Mouse (Mus musculus): ENCODE data around the gene Cacna1b. TPM values are rescaled to one million over a fixed set of nuclear protein-coding genes. Genes with fewer than 3 reads are reported as not detected.

Gene Cacna1b
- total RNA-seq (2021) = 100 to 1,000 TPM; 108 to 125 TPM
- long read RNA-seq, experiment 1, partial matches to known transcripts = 7 of 25 reads
- long read RNA-seq, experiment 1, other reads (novel, unspliced or antisense) = 18 of 25 reads
- long read RNA-seq, experiment 2, partial matches to known transcripts = 6 of 24 reads
- long read RNA-seq, experiment 2, other reads (novel, unspliced or antisense) = 18 of 24 reads

- intact Hi-C loops (cut with DNase I) = no loop called here
- peak; percentile 93 to 94 for DNase-seq (ENCODE audit: low spot score in 2 of 2)
Observed at GRCm38 (mm10) chr2:24763115-24763557, at the start of gene Cacna1b. Gene Cacna1b (minus strand): TSS chr2:24763152.

GRCm38 (mm10) chr2:24809746-24810145 is 46.8 kb upstream of the Cacna1b start:
- no peak for DNase-seq (ENCODE audit: low spot score in 2 of 2)
- intact Hi-C loops (cut with DNase I) = no loop called here

GRCm38 (mm10) chr2:24807691-24808090 is 44.7 kb upstream of the Cacna1b start:
- DNase-seq (ENCODE audit: low spot score in 2 of 2) = no peak
- intact Hi-C loops (cut with DNase I) = no loop called here

DNA sequence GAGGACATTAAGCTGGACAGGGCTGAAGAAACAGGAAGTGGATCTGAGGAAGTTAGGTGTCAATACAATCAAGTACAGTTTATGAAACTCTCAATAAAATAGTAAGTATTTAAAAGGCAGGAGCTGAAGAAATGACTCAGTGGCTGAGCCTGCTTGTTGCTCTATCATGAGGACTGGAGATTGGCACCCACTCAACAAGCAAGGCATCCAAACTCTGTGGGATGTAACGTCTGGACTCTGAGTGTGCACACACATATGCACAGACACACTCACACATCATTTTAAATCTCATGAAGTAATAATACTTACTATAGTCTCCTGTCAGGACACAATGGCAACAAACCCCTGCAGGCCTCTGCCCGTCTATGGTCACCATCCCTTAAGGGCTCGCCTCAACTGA is 44.1 kb upstream of the Cacna1b start:
- intact Hi-C loops (cut with DNase I) = no loop called here
- DNase-seq (ENCODE audit: low spot score in 2 of 2) = peak; percentile 38 to 50

GRCm38 (mm10) chr2:24806143-24806542 is 43.2 kb upstream of the Cacna1b start:
- intact Hi-C loops (cut with DNase I) = no loop called here
- peak; percentile 41 to 66 for DNase-seq (ENCODE audit: low spot score in 2 of 2)

GRCm38 (mm10) chr2:24805621-24806020 is 42.7 kb upstream of the Cacna1b start:
- intact Hi-C loops (cut with DNase I) = no loop called here
- DNase-seq (ENCODE audit: low spot score in 2 of 2) = no peak

GRCm38 (mm10) chr2:24796833-24797457 is 34.0 kb upstream of the Cacna1b start:
- no peak for DNase-seq (ENCODE audit: low spot score in 2 of 2)
- intact Hi-C loops (cut with DNase I) = no loop called here

DNA sequence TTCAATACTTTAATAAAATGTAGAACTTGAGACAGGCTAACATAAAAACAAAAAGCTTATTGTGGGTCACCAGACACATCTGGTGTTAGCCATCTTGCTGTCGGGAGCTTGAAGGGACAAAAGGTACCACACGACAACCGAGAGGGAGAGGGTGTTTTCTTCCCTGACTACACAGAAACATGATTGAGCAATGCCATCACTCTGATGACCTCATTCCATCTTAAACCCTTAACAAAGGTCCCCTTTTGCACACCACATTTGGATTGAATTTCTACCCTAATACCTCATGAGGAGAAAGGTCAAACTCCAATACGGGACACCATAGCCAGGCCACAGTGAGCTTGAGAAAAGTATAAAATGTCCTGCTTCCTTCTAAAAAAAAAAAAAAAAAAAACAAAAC is 24.3 kb upstream of the Cacna1b start:
- intact Hi-C loops (cut with DNase I) = no loop called here

GRCm38 (mm10) chr2:24781253-24781652 is 18.3 kb upstream of the Cacna1b start:
- no peak for DNase-seq (ENCODE audit: low spot score in 2 of 2)
- intact Hi-C loops (cut with DNase I) = no loop called here

More for the DNA sequence above, 24.3 kb upstream of the Cacna1b start:
- DNase-seq (ENCODE audit: low spot score in 2 of 2) = no peak

DNA sequence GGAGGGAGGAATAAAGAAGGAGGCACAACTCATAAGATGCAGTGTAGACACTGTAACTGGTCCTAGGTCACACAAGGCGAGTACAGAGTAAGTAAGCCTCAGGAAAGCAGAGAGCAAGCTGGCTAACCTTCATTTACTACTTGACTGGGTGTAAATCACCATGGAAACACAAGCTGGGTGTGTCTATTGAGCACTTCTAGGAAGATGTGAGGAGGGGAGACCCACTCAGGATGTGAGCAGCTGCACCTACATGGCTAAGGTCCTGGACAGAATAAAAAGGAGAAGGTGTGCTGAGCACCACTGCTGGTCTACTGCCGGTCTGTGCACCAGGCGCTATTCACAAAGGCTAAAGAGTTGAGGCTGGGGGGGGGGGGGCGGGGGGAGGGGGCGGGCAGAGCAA is 13.9 kb upstream of the Cacna1b start:
- no peak for DNase-seq (ENCODE audit: low spot score in 2 of 2)
- intact Hi-C loops (cut with DNase I) = no loop called here

DNA sequence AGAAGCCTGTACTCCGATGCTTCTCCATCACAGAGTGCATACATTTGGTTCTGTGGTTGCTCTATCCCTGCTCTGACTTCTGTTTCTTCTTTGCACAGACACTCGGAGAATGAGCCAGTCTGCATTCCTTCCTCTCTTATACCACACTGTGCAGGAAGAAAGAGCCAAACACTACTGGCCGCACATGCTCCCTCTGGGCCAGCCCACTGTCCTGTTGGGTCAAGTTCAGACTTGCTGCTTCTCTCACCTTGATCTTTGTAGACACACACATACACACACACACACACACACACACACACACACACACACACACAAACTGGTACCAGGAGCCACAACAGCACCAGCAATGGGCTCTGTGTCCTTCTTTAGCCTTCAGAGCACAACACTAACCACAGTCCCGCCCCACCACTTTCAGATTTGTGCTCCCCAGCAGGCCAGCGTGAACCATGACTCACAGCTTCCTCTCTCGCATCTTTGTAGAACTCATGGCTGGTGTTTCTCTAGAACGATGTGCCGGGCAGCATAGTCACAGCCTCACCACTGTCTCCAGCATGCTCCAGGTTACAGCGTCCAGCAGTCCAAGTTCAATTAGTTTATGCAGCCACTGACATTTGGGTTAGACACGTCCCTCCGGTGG is 13.1 kb upstream of the Cacna1b start:
- DNase-seq (ENCODE audit: low spot score in 2 of 2) = no peak
- intact Hi-C loops (cut with DNase I) = no loop called here

DNA sequence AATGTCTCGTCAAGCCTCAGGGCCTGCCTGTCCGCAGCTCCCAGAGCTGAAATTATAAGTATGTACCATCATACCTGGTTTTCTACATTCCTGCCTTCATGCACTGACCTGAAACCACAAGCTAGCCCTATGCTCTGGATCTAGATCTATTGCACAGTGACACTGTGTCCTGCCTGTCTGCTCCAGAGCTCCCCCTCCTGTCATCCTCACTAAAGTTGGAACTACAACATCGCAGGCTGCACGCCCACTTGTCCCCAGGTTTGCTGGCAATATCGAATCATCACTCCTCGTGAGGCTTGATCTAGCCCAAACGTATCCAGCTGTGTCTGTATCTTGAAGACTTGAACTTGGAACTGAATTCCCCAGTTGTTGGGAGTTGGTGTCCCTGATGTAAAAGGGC is 11.9 kb upstream of the Cacna1b start:
- intact Hi-C loops (cut with DNase I) = no loop called here
- no peak for DNase-seq (ENCODE audit: low spot score in 2 of 2)

DNA sequence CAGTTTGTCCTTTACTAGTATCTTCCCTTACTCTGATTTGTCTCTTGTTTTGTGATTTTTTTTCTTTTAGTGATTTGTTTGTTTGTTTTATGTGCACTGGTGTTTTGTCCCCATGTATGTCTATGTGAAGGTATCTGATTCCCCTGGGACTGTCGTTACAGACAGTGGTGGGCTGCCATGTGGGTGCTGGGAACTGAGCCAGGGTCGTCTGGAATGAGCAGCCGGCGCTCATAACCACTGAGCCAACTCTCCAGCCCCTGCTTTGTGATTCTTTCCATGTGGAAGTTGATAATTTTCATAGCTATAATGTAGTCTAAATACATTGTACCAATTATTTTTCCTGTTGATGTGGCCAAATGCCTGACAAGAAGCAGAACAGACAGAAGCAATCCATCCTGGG is 7.9 kb upstream of the Cacna1b start:
- DNase-seq (ENCODE audit: low spot score in 2 of 2) = no peak
- intact Hi-C loops (cut with DNase I) = no loop called here

GRCm38 (mm10) chr2:24762446-24762960 is 449 bp downstream of the Cacna1b start:
- peak; percentile 53 to 56 for DNase-seq (ENCODE audit: low spot score in 2 of 2)
- intact Hi-C loops (cut with DNase I) = no loop called here

DNA sequence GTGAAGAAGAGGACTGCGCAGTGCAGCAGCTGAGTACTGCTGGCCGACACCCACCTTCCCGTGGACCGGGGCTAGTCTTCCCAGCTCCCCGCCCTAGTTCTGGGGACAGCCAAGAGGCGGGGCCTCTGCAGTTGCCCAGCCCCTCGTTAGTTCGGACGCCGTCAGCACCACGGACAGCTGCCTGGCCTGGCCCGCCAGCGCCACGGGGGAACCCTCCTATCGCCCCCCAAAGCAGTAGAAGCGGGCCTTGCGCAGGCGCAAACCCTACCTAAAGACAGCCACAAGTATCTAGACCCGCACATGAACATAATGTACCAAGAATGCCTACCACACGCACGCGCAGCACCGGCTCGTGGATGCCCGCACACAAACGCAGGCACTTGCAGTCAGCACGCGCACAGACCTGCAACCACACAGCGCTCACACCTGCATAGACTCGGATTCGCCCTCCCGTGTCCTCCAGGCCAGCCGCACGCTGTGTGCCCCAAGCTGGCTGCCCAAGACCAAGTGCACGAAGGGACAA is 968 bp downstream of the Cacna1b start:
- DNase-seq (ENCODE audit: low spot score in 2 of 2) = peak; percentile 71 to 88
- intact Hi-C loops (cut with DNase I) = no loop called here

GRCm38 (mm10) chr2:24755276-24755675 is 7.7 kb downstream of the Cacna1b start:
- peak; percentile 68 to 74 for DNase-seq (ENCODE audit: low spot score in 2 of 2)
- intact Hi-C loops (cut with DNase I) = loop anchor here (2.0 to 10.0 kb wide), 2 partner anchors 180 to 350 kb away; no protein-coding TSS in a partner anchor

GRCm38 (mm10) chr2:24752599-24752998 is 10.4 kb downstream of the Cacna1b start:
- intact Hi-C loops (cut with DNase I) = loop anchor here (10.0 kb wide), 1 partner anchor 348 kb away; no protein-coding TSS in a partner anchor
- no peak for DNase-seq (ENCODE audit: low spot score in 2 of 2)

- intact Hi-C loops (cut with DNase I) = loop anchor here (10.0 kb wide), 1 partner anchor 345 kb away; no protein-coding TSS in a partner anchor
Observed at GRCm38 (mm10) chr2:24750051-24750450, 12.9 kb downstream of the Cacna1b start.

GRCm38 (mm10) chr2:24747878-24748277 is 15.1 kb downstream of the Cacna1b start:
- DNase-seq (ENCODE audit: low spot score in 2 of 2) = no peak

More at GRCm38 (mm10) chr2:24750051-24750450, 12.9 kb downstream of the Cacna1b start:
- DNase-seq (ENCODE audit: low spot score in 2 of 2) = no peak

DNA sequence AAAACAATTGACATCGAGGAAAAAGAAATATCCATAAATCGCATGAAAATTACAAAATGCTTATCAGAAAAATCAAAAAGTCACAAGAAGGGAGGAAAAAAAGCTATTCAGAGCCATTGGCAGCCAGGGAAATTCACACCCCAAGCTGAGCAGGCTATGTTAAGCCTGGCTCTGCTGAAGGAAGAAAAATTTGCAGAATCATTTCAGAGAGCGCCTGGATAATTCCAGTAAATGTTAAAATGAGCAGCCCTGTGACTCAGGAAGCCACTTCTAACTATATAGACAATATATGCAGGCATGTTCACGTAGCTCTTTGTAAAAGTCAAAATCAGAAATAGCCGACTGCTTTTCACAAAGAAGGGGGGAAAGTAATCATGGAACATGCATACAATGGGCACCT is 23.3 kb downstream of the Cacna1b start:
- intact Hi-C loops (cut with DNase I) = no loop called here
- DNase-seq (ENCODE audit: low spot score in 2 of 2) = peak; percentile 36 to 68

More at GRCm38 (mm10) chr2:24747878-24748277, 15.1 kb downstream of the Cacna1b start:
- intact Hi-C loops (cut with DNase I) = no loop called here

Measured in left cerebral cortex, postnatal 14 days (tissue).